Mouse (Mus musculus) spleen, adult 10 weeks (tissue): ENCODE results near the gene Olfr1183. TPM values are rescaled to one million over a fixed set of nuclear protein-coding genes. Genes with fewer than 3 reads are reported as not detected.

Experiments
- polyA plus RNA-seq: library from polyadenylated mRNA; stranded (reverse); fragments of 350-450 nt; fragmentation: Illumina TruSeq; extraction: RNeasy Lipid Tissue Mini Kit (QIAGEN cat#74804); gene quantifications from one replicate; pipeline ENCODE4 v1.2.3, GENCODE M21; 2015; ENCODE audit warnings: low replicate concordance; ENCODE audit not compliant: insufficient read depth

Gene Olfr1183
- not detected for polyA plus RNA-seq

GRCm38 (mm10) chr2:88454567-88454966 lies at the start of gene Olfr1183:
Gene Olfr1183 (plus strand): TSS chr2:88454867.

GRCm38 (mm10) chr2:88406353-88406752 lies 48.3 kb upstream of the Olfr1183 start, which contains the start of gene Olfr1179:
Gene Olfr1179 (minus strand): TSS chr2:88406453.

GRCm38 (mm10) chr2:88419051-88419450 lies 35.6 kb upstream of the Olfr1183 start, which contains the start of gene Olfr1180:
Gene Olfr1180 (minus strand): TSS chr2:88419151.

GRCm38 (mm10) chr2:88426071-88426470 lies 28.6 kb upstream of the Olfr1183 start, which contains the start of gene Olfr1181:
Gene Olfr1181 (minus strand): TSS chr2:88426171.

GRCm38 (mm10) chr2:88449031-88449430 lies 5.6 kb upstream of the Olfr1183 start, which contains the start of gene Gm13757:
Gene Gm13757 (minus strand): TSS chr2:88449131.

GRCm38 (mm10) chr2:88483298-88483697 lies 28.6 kb downstream of the Olfr1183 start, which contains the start of gene Olfr1184:
Gene Olfr1184 (plus strand): TSS chr2:88483598.

GRCm38 (mm10) chr2:88493020-88493419 lies 38.4 kb downstream of the Olfr1183 start, which contains the start of gene Olfr1185-ps1:
Gene Olfr1185-ps1 (plus strand): TSS chr2:88493320.

GRCm38 (mm10) chr2:88518251-88518650 lies 63.6 kb downstream of the Olfr1183 start, which contains the start of gene Olfr1186:
Gene Olfr1186 (plus strand): TSS chr2:88518551.

Other genes starting within 250 kb of the Olfr1183 start
- gene Olfr1170, start 226.5 kb upstream of the Olfr1183 start, polyA plus RNA-seq: not detected
- gene Olfr1173, start 175.0 kb upstream of the Olfr1183 start, polyA plus RNA-seq: not detected
- gene Olfr1174-ps, start 139.7 kb upstream of the Olfr1183 start, polyA plus RNA-seq: not detected
- not detected for gene Olfr1175-ps, start 127.7 kb upstream of the Olfr1183 start, polyA plus RNA-seq
- gene Olfr1176, start 118.1 kb upstream of the Olfr1183 start, polyA plus RNA-seq: not detected
- not detected for gene Olfr1177-ps, start 108.4 kb upstream of the Olfr1183 start, polyA plus RNA-seq
- not detected for gene Olfr1178, start 67.8 kb upstream of the Olfr1183 start, polyA plus RNA-seq
- not detected for gene Olfr1179, start 48.4 kb upstream of the Olfr1183 start, polyA plus RNA-seq
- gene Olfr1180, start 35.7 kb upstream of the Olfr1183 start, polyA plus RNA-seq: not detected
- gene Olfr1181, start 28.7 kb upstream of the Olfr1183 start, polyA plus RNA-seq: not detected
- gene Gm13757, start 5.7 kb upstream of the Olfr1183 start, polyA plus RNA-seq: not detected
- not detected for gene Olfr1184, start 28.7 kb downstream of the Olfr1183 start, polyA plus RNA-seq
- not detected for gene Olfr1185-ps1, start 38.5 kb downstream of the Olfr1183 start, polyA plus RNA-seq
- gene Olfr1186, start 63.7 kb downstream of the Olfr1183 start, polyA plus RNA-seq: not detected
- not detected for gene Olfr1188, start 102.1 kb downstream of the Olfr1183 start, polyA plus RNA-seq
- gene Olfr1189, start 131.6 kb downstream of the Olfr1183 start, polyA plus RNA-seq: not detected
- not detected for gene Olfr1191-ps1, start 185.7 kb downstream of the Olfr1183 start, polyA plus RNA-seq
- gene Olfr1192-ps1, start 193.6 kb downstream of the Olfr1183 start, polyA plus RNA-seq: not detected
- not detected for gene Olfr1193, start 220.8 kb downstream of the Olfr1183 start, polyA plus RNA-seq
- gene Olfr1195, start 234.3 kb downstream of the Olfr1183 start, polyA plus RNA-seq: not detected
- gene Olfr1196, start 249.7 kb downstream of the Olfr1183 start, polyA plus RNA-seq: not detected